Mouse (Mus musculus) c-Kit-positive CD71-positive TER-119-positive erythroid progenitor cells, embryonic 14.5 days (primary cell): Measurements from ENCODE around the gene Cyb5r4.
"Not testable (repeated sequence)": the region's sequence is repeated elsewhere in the genome, so short reads cannot be mapped to it uniquely, and the experiment has no call there.

Source experiments
- DNase-seq: peaks from one replicate; pipeline ENCODE4 v3.0.0-alpha.2; 2013; ENCODE audit warnings: low spot score

Gene Cyb5r4

DNA sequence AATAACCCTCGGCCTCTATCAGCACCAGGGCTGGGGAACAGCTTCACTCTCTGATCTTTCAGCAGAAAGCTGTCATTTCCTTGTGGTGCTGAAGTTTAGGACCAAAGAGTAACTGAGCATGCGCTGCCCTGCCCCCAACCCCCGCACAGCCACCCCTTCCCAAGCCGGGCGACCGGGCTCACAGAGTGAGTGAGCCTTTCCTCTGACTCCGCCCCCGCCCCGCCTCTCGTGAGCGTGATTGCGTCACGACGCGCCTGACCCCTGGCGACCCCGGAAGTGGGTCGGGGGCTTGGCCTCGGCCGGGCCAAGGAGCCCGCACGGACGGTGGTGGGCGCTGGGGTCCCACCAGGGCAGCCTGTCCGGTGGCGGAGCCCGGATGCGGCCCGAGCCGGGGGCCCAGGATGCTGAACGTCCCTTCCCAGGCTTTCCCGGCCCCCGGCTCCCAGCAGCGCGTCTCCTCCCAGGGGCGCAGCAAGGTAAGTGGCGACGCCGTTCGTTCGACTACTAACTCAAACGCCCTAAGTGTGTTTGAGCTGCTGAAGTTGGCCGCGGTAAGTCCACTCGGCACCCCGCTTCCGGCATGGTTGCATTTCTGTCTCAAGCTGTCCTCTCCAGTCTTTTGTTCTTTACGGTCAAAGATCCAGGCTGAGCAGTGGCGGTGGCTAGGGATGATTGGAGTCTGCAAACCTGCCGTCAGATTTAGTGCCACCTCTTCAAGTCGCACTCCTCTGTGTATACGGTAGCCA is at the start of gene Cyb5r4:
Cyb5r4 (plus strand) TSS at position 237 of the 746 bp plus-strand sequence.
- peak; percentile 92 for DNase-seq

DNA sequence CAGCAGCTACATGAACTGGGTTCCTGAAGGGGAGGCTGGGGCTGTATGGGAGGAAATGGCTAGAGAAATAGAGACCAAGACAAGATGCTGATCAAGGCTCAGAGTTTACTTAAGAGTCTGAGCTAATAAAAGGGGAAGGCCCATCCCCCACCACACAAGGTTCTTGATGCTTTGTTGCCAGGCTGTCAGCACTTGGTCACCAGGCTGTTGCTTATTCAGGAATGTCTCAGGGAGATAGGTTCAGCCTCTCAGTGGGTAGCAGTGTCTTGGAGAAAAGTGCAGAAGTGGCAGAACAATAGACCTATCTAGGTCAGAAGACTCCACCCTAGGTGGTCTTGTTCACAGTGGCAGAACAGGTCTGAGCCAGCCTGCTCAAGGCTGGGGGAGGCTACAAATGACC is 49.3 kb upstream of the Cyb5r4 start:
- not testable (repeated sequence) for DNase-seq

DNA sequence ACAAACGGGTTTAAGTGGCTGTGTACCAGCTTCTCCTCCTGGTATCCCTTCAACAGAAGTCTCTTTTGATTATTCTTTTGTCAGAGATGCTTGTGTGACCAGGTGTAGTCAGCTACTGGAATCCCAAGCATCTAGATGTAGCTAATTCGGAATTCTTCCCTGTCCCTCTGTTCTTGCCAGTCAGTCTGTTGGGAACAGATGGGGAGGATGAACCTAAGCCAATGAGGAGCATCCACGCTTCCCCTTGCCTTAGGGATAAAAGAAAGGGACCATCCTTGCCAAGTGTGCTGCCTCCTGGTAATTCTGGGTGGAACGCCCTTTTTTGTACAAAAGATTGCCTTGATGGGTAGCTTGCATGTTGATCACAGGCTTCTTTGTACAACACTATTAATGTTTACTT is 48.3 kb upstream of the Cyb5r4 start:
- no peak for DNase-seq

DNA sequence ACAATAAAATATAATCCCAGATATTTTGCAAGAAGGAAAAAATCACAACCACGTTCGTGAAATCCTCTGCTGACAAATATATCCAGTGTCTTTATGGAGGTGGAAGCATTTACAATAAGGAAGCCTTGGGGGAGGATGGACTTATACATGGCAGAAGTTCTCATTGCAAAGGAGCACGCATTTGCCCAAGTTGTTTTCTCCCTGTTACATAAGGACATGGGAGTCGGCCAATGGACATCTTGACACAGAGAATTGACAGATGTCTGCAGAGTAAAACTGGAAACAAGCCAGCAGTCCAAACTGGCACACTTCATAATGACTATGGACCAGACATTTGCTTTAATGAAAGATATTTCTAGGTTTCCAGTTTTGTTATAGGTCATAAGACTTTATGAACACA is 44.9 kb upstream of the Cyb5r4 start:
- DNase-seq: no peak

DNA sequence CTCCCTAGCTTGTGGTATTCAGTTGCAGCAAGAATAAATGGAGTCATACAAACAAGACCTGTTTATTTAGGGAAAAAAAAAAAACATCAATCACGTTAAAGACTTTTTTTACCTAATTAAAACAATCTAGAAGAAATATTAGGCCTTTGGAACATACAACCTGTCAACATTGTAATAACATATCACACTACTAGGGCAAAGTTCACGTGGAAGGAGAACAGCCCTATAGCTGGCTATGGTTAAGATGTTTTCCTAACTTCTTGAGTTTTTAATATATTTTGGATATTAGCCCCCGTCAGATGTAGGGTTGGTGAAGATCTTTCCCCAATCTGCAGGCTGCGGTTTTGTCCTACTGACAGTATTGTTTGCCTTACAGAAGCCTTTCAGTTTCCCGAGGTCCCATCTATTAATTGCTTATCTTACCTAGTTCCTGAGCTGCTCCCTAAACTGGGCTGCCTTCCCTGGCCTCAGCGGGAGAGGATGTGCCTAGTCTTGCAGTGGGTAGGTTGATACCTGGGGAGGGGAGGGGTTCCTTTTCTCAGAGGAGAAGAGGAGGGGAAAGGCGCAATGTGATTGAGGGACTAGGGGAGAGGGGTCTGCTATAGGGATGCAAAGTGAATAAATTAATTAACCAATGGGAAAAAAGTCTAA is 43.4 kb upstream of the Cyb5r4 start:
- no peak for DNase-seq

DNA sequence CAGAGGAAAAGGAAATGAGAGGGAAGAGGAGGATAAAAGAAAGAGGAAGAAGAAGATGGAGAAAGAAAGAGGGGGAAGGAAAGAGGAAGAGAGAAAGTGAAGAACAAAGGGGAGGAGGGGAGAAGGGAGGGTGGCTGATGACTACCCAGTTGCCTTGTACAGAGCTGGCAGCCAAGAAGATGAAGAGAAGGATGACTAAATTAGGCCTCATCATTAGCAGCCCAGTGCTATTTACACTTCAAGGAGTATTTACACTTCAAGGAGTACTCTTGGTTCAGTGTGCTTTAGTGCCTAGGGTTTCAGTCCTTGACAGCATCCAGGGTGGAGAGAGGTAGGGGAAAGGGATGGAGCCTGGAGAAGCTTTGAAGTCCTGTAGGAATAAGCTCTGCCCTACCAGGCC is 41.8 kb upstream of the Cyb5r4 start:
- DNase-seq: no peak

DNA sequence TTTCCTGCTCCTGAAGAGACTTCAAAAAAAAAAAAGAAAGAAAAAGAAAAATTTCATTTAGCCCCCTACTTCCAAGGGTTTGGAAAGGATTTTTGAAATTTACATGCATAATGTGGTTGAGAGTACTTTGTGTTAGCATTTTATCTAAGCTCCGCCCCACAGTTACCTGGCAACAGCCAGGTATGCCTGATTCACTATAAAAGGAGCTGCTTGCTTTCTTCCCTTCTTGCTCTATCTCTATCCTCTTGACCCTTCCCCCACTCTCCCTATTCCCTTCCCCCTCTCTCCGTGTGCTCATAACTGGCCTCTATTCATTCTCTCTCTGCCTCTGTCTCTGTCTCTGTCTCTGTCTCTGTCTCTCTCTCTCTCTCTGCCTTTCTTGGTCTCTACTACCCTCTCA is 40.9 kb upstream of the Cyb5r4 start:
- DNase-seq: no peak

DNA sequence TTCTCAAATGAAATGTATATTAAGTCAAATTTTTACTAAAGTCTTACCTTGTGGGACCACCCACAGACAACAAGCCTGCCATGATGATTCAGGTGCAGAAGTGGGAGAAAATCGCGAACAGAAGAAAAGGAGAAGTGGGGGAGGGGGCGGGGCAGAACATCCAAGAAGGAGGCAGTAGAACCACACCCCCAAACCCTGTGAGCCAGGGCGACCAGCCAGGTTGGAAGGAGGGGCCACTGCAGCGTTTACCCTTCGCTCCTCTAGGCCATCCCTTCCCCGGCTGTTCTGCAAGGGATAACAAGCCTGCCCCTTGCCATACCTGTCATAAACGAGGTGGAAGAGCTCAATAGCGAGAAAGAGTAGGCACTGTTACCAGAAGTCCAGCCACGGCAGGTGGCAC is 40.3 kb upstream of the Cyb5r4 start:
- DNase-seq: no peak

DNA sequence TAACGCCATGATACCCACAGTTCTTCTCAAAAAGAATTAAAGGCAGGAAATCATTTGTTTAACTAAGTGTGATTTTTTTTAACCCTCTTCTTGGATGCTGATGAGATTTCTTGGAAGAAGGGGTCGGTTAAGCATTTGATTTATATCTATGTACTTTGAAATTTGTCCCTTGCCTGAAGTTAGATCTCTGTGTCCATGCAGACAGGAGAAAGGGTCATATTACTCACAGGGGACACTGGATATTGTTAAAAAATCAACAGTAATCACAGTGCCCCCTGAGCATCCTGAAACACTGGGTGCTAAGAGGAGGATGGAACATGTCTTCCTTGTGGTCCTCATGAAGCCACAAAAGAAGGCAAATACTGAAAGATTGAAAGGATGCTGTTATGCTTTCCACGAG is 37.2 kb upstream of the Cyb5r4 start:
- no peak for DNase-seq

DNA sequence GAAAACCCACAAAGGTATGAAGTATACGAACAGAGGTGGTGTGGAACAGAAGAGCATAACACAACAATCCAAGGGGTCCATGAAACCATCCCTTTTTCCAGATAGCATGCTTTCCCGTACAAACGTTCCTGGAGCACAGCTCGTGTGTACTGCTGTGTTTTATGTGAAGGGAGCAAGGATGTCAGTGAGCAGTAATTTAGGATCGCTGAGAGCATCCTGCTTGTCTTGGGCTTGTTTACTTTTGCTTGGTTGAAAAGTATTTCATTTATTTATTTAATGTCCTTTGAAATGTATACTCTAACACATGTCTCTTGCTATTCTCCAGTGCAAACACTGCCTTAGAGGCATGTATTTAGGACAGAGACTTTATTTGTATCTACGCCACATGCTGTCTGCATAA is 36.7 kb upstream of the Cyb5r4 start:
- no peak for DNase-seq

DNA sequence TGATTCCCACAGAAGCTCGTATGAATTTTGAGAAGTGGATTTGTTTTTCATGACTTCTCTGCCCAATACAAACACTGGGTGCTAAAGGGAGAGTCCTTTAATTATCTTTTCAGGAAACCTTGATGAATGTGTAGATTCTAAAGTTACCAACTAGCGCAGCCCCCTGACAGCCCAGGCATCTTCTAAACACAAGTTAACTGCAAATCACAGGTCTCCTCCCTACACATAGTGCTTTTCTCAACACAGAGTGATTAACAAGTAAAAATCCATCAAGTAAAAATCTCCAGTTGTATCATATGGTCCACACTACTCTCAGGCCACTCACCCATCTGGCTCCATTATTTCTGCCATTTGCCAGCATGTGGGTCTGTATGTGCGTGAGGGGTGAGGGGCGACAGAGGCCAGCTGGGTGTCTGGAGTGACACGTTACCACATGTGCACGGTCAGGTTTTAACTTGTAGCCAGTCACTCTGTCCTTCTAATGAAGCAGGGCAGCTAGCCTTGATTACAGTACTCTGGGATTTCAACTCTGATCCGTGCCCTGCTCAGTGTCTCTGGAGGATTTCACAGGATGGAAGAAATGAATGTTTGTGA is 35.0 kb upstream of the Cyb5r4 start:
- DNase-seq: no peak

DNA sequence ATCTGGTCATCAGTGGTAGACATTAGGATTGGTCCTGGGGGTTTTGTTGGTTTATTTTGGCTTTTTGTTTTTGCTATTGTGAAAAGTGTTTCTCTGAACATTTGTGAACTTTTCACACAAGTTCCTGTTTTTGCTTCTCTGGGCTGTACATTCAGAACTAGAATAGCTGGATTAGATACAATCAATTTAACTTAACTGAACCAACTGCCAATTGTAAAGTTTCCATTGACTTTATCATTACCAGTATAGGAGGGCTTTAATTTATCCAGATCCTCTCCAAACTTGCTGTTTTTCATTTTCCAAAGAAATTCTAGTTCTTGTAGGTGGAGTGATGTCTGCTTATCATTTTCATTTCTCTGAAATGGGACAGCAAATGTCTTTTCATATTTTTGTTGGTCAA is 32.0 kb upstream of the Cyb5r4 start:
- DNase-seq: no peak

DNA sequence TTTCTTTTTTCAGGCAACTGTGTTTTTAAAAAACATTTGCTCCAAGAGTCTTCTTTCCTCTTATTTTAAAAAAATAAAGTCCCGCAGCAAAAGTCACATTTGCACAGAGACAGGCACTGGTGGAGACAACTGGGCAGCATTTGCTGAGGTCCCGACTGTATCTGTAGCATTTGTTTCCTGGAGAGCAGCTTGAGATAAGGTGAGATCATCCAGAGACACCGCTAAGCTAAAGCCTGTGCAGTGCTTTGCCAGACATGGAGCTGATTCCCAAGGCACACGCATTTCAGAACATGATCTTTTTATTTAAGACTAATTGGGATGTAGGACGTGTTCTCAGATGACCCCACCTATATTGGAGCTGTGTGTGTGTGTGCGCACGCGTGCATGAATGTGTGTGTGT is 30.1 kb upstream of the Cyb5r4 start:
- no peak for DNase-seq

DNA sequence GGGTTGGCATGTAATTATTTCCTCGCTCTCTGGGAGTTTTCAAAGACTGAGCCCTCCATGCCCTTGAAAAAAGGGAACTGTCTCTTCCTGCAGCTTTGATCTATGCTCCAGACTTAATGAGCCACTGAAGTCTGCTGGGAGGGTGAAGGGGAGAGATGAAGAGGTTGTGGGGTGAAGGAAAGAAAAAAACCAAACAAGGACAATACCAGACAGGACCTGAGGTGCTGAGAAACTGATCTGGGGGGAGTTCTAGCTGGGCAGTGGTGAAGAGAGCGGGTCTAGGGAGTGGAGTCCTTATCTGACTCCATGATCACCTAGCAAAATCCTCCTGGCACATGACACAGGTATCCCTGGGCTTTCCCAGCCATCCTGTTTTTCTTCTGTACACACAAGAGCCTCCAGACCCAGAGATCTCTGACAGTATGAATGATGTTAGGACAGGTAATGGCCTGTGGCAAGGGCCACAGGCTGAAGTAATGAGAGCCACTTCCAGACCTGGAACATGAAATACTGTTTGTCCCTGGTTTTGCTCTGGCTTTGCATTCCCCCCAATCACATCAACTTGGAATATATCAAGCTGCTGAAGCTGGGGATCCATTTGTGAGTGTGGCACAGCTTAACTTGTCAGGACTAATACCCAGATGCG is 24.6 kb upstream of the Cyb5r4 start:
- no peak for DNase-seq

DNA sequence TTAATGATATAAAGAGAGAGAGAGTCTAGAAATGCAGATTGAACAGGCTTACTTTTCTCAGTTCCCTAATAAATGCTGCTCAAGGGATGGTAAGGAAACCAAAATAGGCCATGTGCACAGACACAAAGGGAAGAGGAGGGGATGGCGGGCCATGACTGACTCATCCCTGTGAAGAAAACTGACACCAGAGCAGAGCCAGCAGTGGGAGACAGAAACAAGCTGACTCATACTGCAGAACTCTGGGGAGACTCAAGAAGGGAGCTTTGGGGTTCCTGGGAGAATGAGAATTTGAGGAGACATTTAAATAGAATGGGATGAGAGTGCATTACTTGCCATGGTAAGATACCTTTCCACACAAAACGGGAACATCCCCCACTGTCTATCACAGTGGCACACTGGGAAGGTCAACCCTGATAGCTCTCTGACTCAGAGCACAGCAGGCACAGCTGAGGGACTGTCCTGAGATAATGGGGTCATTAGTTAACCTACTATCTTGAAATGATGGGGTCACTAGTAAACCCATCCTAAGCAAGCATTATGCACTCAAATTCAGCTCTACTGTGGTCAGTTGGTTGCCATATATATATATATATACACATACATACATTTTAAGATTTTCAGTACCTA is 21.7 kb upstream of the Cyb5r4 start:
- DNase-seq: no peak

DNA sequence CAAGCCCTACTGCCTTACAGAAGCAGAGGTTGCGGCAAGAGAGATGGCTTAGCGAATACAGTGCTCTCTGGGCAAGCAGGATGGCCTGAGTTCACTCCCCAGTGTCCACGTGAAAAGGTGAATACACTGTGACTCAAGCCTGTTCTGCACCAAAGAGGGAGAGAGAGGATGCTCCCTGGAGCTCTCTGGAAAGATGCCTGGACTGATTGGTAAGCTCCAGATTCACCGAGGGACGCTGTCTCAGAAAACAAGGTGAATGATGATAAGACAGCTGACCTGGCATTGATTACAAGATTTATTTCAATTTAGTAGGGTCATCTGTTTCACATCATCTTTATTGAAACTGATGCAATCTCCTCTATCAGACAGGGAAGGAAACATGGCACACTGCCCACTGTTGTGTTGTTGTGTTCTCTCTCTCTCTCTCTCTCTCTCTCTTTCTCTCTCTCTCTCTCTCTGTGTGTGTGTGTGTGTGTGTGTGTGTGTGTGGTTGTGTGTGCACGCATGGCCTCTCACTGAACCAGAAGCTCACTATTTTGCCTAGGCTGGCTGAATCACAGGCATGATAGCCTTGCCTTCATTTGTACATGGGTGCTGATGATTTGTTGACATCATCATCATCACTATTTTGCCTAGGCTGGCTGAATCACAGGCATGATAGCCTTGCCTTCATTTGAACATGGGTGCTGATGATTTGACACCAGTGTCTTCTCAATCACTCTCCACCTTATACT is 16.9 kb upstream of the Cyb5r4 start:
- DNase-seq: no peak

DNA sequence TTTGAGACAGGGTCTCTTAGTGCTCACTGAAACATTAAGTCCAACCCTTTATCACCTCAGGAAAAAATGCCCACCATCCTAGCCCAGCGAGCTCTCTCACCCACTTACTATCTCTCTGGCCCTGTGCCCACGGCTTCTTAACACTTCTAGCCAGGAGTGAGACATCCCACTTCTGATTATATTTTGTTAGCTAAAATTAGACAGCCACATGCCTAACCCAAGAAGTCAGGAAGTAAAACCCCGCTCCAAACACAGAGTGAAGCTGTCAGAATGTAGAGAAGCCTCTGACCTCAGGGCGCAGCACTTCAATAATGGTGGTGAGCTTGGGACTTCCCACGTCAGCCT is 16.4 kb upstream of the Cyb5r4 start:
- no peak for DNase-seq

DNA sequence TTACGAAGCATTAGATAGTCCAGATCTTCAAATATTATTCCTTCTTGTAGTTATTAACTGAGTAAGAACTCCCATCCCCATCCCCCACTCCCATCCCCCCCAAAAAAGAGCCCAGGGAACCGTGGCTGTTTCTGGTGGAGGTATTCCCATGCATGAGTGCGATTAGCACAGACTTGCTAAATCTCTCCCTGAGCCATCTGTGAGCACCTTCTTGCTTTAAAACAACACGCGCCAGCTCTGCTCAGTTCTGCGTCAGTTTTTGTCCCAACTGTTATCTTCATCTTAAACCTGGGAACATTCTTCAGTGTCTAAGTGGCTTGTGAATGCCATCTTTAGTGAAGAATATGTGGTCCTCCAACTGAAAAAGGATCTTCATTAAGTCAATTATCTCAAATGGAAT is 13.3 kb upstream of the Cyb5r4 start:
- DNase-seq: no peak

DNA sequence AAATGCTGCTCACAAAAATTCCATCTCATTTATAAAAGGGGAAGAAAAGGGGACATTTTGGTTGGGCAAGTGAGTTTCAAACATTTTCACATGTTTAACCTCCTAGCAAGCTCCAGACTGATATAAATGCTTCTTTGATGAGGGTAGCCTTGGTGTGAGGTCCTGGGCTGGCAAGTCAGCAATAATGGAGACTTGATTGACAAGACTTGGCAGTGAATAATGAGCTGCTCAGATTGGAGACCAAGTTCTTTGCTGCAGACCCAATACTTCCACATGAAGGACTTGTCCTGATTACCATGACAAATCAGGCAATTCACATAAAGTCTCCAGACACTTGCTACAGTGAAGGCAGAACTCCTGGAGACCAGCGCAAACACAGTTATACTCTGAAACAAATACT is 12.9 kb upstream of the Cyb5r4 start:
- DNase-seq: no peak

DNA sequence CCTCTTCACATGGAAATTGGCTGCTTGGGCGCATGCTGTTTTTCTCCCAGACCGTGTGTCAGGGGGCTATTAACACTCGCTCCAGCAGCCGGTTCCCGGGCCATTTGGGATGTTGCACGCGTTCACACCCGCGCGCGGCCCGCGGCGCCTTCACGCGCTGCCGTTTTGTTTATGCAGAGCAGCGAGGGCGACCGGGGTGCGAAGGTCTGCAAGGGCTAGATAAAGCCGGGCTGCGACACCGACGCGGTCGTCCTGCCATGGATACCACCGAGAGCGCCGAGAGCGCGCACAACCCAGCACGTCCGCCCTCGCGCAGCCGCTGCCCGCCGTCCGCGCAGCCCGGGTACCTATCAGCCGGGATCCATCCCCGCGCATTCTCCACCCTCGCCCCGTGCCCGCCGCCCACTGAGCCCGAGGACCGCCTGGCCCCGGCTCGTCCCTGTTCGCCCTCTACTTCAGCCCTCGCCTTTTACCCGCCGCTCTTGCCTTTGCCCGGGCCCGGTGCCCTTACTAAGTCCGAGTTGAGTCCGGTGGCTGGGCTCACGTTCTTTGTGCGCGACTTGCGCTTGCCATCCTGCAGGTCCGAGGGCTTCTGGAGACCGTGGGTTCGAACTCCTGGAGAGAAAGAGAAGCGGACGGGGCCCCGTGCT is 6.4 kb upstream of the Cyb5r4 start, which contains the start of gene Ripply2:
Ripply2 (plus strand) TSS at position 250 of the 650 bp plus-strand sequence.
- DNase-seq: no peak

DNA sequence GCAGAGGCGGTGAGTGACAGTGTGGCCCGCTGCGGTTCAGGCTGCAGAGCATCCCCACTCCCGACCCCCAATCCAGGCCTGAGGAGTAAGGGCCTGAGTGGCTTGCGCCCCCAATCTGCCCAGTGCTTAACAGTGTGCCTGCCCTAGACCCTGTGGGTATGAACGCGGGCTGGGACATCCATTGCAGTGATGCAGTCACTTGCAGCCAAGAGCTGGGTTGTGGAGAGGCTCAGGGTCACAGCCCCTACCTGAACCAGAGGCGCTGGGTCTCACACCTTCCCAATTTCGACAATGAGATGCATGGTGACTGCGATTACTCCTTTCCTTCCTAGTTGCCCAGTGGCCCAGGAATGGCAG is 5.9 kb upstream of the Cyb5r4 start:
- no peak for DNase-seq

DNA sequence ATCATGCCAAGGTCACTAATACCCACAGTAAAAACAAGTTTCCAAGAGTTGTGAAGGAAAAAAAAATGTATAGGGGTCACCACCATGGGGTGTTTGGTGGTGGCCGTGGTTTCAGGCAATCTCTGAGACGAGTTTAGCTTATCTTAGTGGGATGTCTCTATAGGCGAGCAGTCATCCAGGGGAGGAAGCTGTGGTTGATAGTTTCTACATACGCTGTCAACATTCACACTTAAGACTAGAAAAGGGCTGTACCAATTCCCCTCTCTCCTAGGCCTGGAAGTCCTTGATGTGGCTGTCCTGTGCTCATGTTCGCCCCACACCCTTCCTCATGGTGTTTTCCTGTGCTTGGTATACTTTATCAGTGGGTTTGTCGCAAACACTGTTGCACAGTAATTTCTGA is 4.0 kb downstream of the Cyb5r4 start:
- DNase-seq: no peak
